Mouse (Mus musculus) thymus, postnatal 25 days (tissue): ENCODE data around the gene Cnn2.
"Not testable (repeated sequence)": the region's sequence is repeated elsewhere in the genome, so short reads cannot be mapped to it uniquely, and the experiment has no call there.

Experiments used
- DNase-seq: peaks from one replicate; pipeline ENCODE4 v3.0.0; 2022

Cnn2 gene

GRCm38 (mm10) chr10:79988506-79989271 lies at the start of gene Cnn2:
Gene Cnn2, plus strand, starts transcription at chr10:79988584.
- peak; percentile 75 for DNase-seq

GRCm38 (mm10) chr10:79940749-79941148 lies 47.6 kb upstream of the Cnn2 start:
- no peak for DNase-seq

- DNase-seq: no peak
These were observed 45.4 kb upstream of the Cnn2 start for GRCm38 (mm10) chr10:79942988-79943387.

- no peak for DNase-seq
These were observed 44.9 kb upstream of the Cnn2 start for GRCm38 (mm10) chr10:79943471-79943901.

GRCm38 (mm10) chr10:79945507-79946234 lies 42.7 kb upstream of the Cnn2 start:
- no peak for DNase-seq

- DNase-seq: no peak
These were observed 41.5 kb upstream of the Cnn2 start for GRCm38 (mm10) chr10:79946752-79947322.

GRCm38 (mm10) chr10:79947502-79947901 lies 40.9 kb upstream of the Cnn2 start:
- no peak for DNase-seq

GRCm38 (mm10) chr10:79949873-79950272 lies 38.5 kb upstream of the Cnn2 start:
- no peak for DNase-seq

- no peak for DNase-seq
These were observed 37.7 kb upstream of the Cnn2 start for GRCm38 (mm10) chr10:79950661-79951060.

- DNase-seq: peak; percentile 61
These were observed 34.4 kb upstream of the Cnn2 start for GRCm38 (mm10) chr10:79953946-79954345.

GRCm38 (mm10) chr10:79955691-79956090 lies 32.7 kb upstream of the Cnn2 start:
- DNase-seq: no peak

GRCm38 (mm10) chr10:79956643-79957154 lies 31.7 kb upstream of the Cnn2 start:
- no peak for DNase-seq

GRCm38 (mm10) chr10:79958140-79958816 lies 30.1 kb upstream of the Cnn2 start:
- peak; percentile 88 for DNase-seq

GRCm38 (mm10) chr10:79959412-79959811 lies 29.0 kb upstream of the Cnn2 start:
- DNase-seq: not testable (repeated sequence)

- DNase-seq: peak; percentile 100
These were observed 28.4 kb upstream of the Cnn2 start, which contains the start of gene Wdr18 for GRCm38 (mm10) chr10:79959847-79960601. Gene Wdr18, plus strand, starts transcription at chr10:79960152.

- no peak for DNase-seq
These were observed 27.6 kb upstream of the Cnn2 start for GRCm38 (mm10) chr10:79960671-79961294.

GRCm38 (mm10) chr10:79964727-79965126 lies 23.7 kb upstream of the Cnn2 start:
- no peak for DNase-seq

GRCm38 (mm10) chr10:79965325-79965724 lies 23.1 kb upstream of the Cnn2 start:
- no peak for DNase-seq

- no peak for DNase-seq
These were observed 21.4 kb upstream of the Cnn2 start for GRCm38 (mm10) chr10:79966886-79967400.

- DNase-seq: no peak
These were observed 20.2 kb upstream of the Cnn2 start for GRCm38 (mm10) chr10:79968181-79968580.

GRCm38 (mm10) chr10:79969124-79969568 lies 19.2 kb upstream of the Cnn2 start:
- DNase-seq: no peak
